Mouse (Mus musculus): ENCODE measurements around the gene 3100002H09Rik.

GRCm38 (mm10) chr4:124618599-124618998 is 8.0 kb upstream of the 3100002H09Rik start:
- TF ChIP-seq CTCF (IDR thresholded peaks at IDR 0.05; ENCODE audit: low read depth, low read length) (no peak), GATA1 (IDR thresholded peaks at IDR 0.05; ENCODE audit: borderline replicate concordance, low read length) (no peak)
